ENCODE assay signal across 9 mouse cellular contexts in the genomic region with DNA sequence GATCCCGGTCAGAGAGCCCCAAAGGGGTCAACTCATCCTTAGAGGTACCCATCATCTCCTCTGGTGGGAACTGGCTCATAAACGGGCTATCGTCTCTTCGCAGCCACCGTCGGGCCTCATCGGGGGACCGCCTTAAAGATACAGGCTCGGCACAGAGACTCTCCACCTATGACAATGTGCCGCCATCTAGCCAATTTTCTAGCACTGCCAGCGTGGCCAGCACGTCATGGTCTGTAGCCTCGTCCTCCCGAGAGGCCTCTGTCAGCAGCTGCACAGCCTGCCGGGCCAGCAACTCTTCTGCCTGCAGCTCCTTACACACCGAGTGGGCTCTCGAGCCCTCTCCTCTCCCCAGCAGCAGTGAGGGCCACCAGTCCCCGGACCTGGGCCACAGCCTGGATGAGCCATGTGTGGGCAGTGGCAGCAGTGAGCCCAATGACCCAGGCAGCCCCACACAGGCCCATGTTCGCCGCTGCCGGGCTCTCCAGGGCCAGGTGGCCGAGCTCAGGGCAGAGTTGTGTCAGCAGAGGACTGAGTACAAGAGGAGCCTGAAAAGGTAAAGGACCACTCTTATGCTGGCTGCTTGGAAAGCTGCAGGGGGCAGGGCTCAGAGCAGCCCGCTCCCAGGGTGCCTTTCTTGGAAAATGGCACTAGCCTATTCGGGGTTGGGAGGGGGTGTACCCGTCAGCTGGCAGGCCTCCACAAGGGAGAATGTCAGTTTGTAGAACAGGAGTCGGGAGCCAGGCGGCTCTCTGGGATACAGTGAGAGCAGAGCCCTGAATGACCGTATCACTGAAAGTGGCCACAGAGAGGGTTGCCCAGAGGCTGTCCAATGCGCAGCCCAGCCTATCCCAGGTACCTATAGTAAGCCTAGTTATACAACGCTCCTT.
DNase-seq lines count a peak whose midpoint lies in the region; ATAC-seq and TF ChIP-seq lines count a peak whose summit lies in the region.
"Had no signal": no experiment of that assay in that cellular context is flagged by ENCODE, and none has a peak within 500 bp of the region (broad histone marks: within the 10 kb centered on the region; RNA-seq: fewer than 3 reads in every experiment).

No protein-coding gene starts in this region.

- H3K27ac ChIP-seq in heart, embryonic 10.5 days, result no peak overlapping the region
- H3K27ac ChIP-seq in hindbrain, postnatal 0 days, result no peak overlapping the region
- H3K27ac ChIP-seq in neural tube, embryonic 14.5 days (ENCODE audit: low read depth, low read length), result no peak overlapping the region

- H3K4me3 ChIP-seq in heart, embryonic 10.5 days, result no peak overlapping the region
- H3K4me3 ChIP-seq in hindbrain, postnatal 0 days (ENCODE audit: low read length), result no peak overlapping the region
- no peak overlapping the region for H3K4me3 ChIP-seq in neural tube, embryonic 14.5 days (ENCODE audit: low read depth, low read length)

- WGBS in heart, embryonic 10.5 days, result 83% methylated on average over 30 of the region's 30 CpGs
- WGBS in hindbrain, postnatal 0 days, result 48% methylated on average over 30 of the region's 30 CpGs
- WGBS in neural tube, embryonic 14.5 days, result 57% methylated on average over 30 of the region's 30 CpGs

- H3K9me3 ChIP-seq in heart, embryonic 10.5 days, result no peaks in the 10 kb centered on the region
- no peaks in the 10 kb centered on the region for H3K9me3 ChIP-seq in hindbrain, postnatal 0 days (ENCODE audit: low read length)
- no peaks in the 10 kb centered on the region for H3K9me3 ChIP-seq in neural tube, embryonic 14.5 days (ENCODE audit: control insufficient read depth, low read length)

- no peak overlapping the region for H3K9ac ChIP-seq in hindbrain, postnatal 0 days (replicated peaks; ENCODE audit: low read length)
- H3K9ac ChIP-seq in neural tube, embryonic 14.5 days (replicated peaks; ENCODE audit: low read depth, low read length), result no peak overlapping the region; the same call in 1 of the 2 replicates

- peaks cover 43% of the 10 kb centered on the region; the same call in 1 of the 2 replicates for H3K27me3 ChIP-seq in heart, embryonic 10.5 days (ENCODE audit: insufficient read depth, poor library complexity, severe bottlenecking)
- H3K27me3 ChIP-seq in hindbrain, postnatal 0 days (ENCODE audit: insufficient read depth, low read length), result no peaks in the 10 kb centered on the region
- H3K27me3 ChIP-seq in neural tube, embryonic 14.5 days (ENCODE audit: control insufficient read depth, insufficient read depth, low read length), result no peaks in the 10 kb centered on the region

- H3K36me3 ChIP-seq in heart, embryonic 10.5 days, result no peaks in the 10 kb centered on the region
- no peaks in the 10 kb centered on the region for H3K36me3 ChIP-seq in hindbrain, postnatal 0 days (ENCODE audit: insufficient read depth, low read length)
- no peaks in the 10 kb centered on the region for H3K36me3 ChIP-seq in neural tube, embryonic 14.5 days (ENCODE audit: control insufficient read depth, insufficient read depth, low read length)

- peaks cover 48% of the 10 kb centered on the region for H3K4me1 ChIP-seq in heart, embryonic 10.5 days
- H3K4me1 ChIP-seq in hindbrain, postnatal 0 days (ENCODE audit: insufficient read depth, low read length), result peaks cover 12% of the 10 kb centered on the region; the same call in 1 of the 2 replicates
- 0 out of 2 replicates have a peak, but pooled peaks cover 2% of the 10 kb centered on the region for H3K4me1 ChIP-seq in neural tube, embryonic 14.5 days (ENCODE audit: control insufficient read depth, insufficient read depth, low read length)

- TF ChIP-seq CTCF in hindbrain, postnatal 0 days (IDR thresholded peaks at IDR 0.05; ENCODE audit: low read depth), result no peak

- intact Hi-C loops in heart, postnatal 25 days (cut with DNase I), result no loop called here

- peak; percentile 67 for DNase-seq in heart, embryonic 10.5 days (ENCODE audit: low spot score)
- DNase-seq in heart, postnatal 25 days (ENCODE audit: low spot score), result no peak
- peak; percentile 19 for DNase-seq in urinary bladder, adult 2 months (ENCODE audit: low spot score)
- no peak for DNase-seq in urinary bladder, adult 18-20 months (ENCODE audit: low spot score in 2 of 2)
- peak; percentile 56 for DNase-seq in hindbrain, postnatal 0 days (ENCODE audit: low spot score)
- no peak for DNase-seq in adrenal gland, adult 8-10 months
- DNase-seq in gastrocnemius, postnatal 10 days, result no peak
- DNase-seq: kidney, adult 18-20 months had no signal

- ATAC-seq in hindbrain, postnatal 0 days, result peak; percentile 42; the same call in 1 of the 2 replicates
- ATAC-seq in neural tube, embryonic 14.5 days (ENCODE audit: low read depth), result peak; percentile 20; the same call in 1 of the 2 replicates

- no peak overlapping the region for H3K4me2 ChIP-seq in hindbrain, postnatal 0 days (ENCODE audit: low read depth, low read length)
- no peak overlapping the region for H3K4me2 ChIP-seq in neural tube, embryonic 14.5 days (ENCODE audit: low read depth, low read length)

Comparison
In these comparisons a context has a peak if more than half of its experiments do, and no peak if none do; other contexts are left out.
1. DNase-seq: peak in heart, embryonic 10.5 days (single experiment), urinary bladder, adult 2 months (single experiment) and hindbrain, postnatal 0 days (single experiment); none in heart, postnatal 25 days (single experiment), urinary bladder, adult 18-20 months (0 of 2), adrenal gland, adult 8-10 months (single experiment) and gastrocnemius, postnatal 10 days (single experiment).